Mouse (Mus musculus): ENCODE measurements around the gene Samm50. TPM values are rescaled to one million over a fixed set of nuclear protein-coding genes. Genes with fewer than 3 reads are reported as not detected.

The Samm50 gene
- total and polyA plus RNA-seq, 2 experiments from 2014 or later: 39.7 to 90.9 TPM

GRCm38 (mm10) chr15:84213162-84213739 is 21.2 kb downstream of the Samm50 start:
- no peak overlapping the region for H3K27ac ChIP-seq (ENCODE audit: low read depth, low read length)
- no peak for ATAC-seq (ENCODE audit: low FRiP score)
- peaks cover 28% of the 10 kb centered on the region for H3K36me3 ChIP-seq (ENCODE audit: insufficient read depth, low read length)
- H3K4me1 ChIP-seq (ENCODE audit: insufficient read depth, low read length): peaks cover 2% of the 10 kb centered on the region; the same call in 1 of the 2 replicates
- H3K9ac ChIP-seq (replicated peaks; ENCODE audit: low read length, poor library complexity, severe bottlenecking): no peak overlapping the region
- H3K4me2 ChIP-seq (ENCODE audit: low read depth, low read length, poor library complexity, severe bottlenecking): no peak overlapping the region
- 90% methylated on average over 6 of the region's 6 CpGs for WGBS
- no peak for TF ChIP-seq CTCF (IDR thresholded peaks at IDR 0.05)
- no peaks in the 10 kb centered on the region for H3K27me3 ChIP-seq (ENCODE audit: insufficient read depth, low read length)
- H3K4me3 ChIP-seq (ENCODE audit: low read depth, low read length): no peak overlapping the region
- no peak for DNase-seq (ENCODE audit: low spot score)
- no peaks in the 10 kb centered on the region for H3K9me3 ChIP-seq (ENCODE audit: low read length)

- Histone ChIP-seq H3K27me3 (ENCODE audit: insufficient read depth, low read length) (no peaks in the 10 kb centered on the region), H3K9ac (replicated peaks; ENCODE audit: low read length, poor library complexity, severe bottlenecking) (no peak overlapping the region), H3K4me1 (ENCODE audit: insufficient read depth, low read length) (peaks cover 2% of the 10 kb centered on the region; the same call in 1 of the 2 replicates), H3K4me2 (ENCODE audit: low read depth, low read length, poor library complexity, severe bottlenecking) (no peak overlapping the region), H3K9me3 (ENCODE audit: low read length) (no peaks in the 10 kb centered on the region), H3K36me3 (ENCODE audit: insufficient read depth, low read length) (peaks cover 26% of the 10 kb centered on the region), H3K27ac (ENCODE audit: low read depth, low read length) (no peak overlapping the region), H3K4me3 (ENCODE audit: low read depth, low read length) (no peak overlapping the region)
- DNase-seq (ENCODE audit: low spot score): no peak
- TF ChIP-seq CTCF (IDR thresholded peaks at IDR 0.05): no peak
- 95% methylated on average over 7 of the region's 7 CpGs for WGBS
- no peak for ATAC-seq (ENCODE audit: low FRiP score)
Measured at GRCm38 (mm10) chr15:84214476-84214875, 22.4 kb downstream of the Samm50 start.

GRCm38 (mm10) chr15:84215273-84215672 is 23.2 kb downstream of the Samm50 start:
- H3K27ac ChIP-seq (ENCODE audit: low read depth, low read length): no peak overlapping the region
- no peaks in the 10 kb centered on the region for H3K9me3 ChIP-seq (ENCODE audit: low read length)
- peaks cover 19% of the 10 kb centered on the region for H3K36me3 ChIP-seq (ENCODE audit: insufficient read depth, low read length)
- peaks cover 2% of the 10 kb centered on the region; the same call in 1 of the 2 replicates for H3K4me1 ChIP-seq (ENCODE audit: insufficient read depth, low read length)
- TF ChIP-seq CTCF (IDR thresholded peaks at IDR 0.05): no peak
- ATAC-seq (ENCODE audit: low FRiP score): no peak
- no peak for DNase-seq (ENCODE audit: low spot score)
- no peak overlapping the region for H3K4me2 ChIP-seq (ENCODE audit: low read depth, low read length, poor library complexity, severe bottlenecking)
- H3K27me3 ChIP-seq (ENCODE audit: insufficient read depth, low read length): no peaks in the 10 kb centered on the region
- no peak overlapping the region for H3K9ac ChIP-seq (replicated peaks; ENCODE audit: low read length, poor library complexity, severe bottlenecking)
- 80% methylated on average over 2 of the region's 2 CpGs for WGBS
- no peak overlapping the region for H3K4me3 ChIP-seq (ENCODE audit: low read depth, low read length)

- Histone ChIP-seq H3K27ac (ENCODE audit: low read depth, low read length) (no peak overlapping the region), H3K36me3 (ENCODE audit: insufficient read depth, low read length) (peaks cover 13% of the 10 kb centered on the region), H3K9me3 (ENCODE audit: low read length) (no peaks in the 10 kb centered on the region), H3K27me3 (ENCODE audit: insufficient read depth, low read length) (no peaks in the 10 kb centered on the region), H3K4me3 (ENCODE audit: low read depth, low read length) (no peak overlapping the region), H3K4me2 (ENCODE audit: low read depth, low read length, poor library complexity, severe bottlenecking) (no peak overlapping the region), H3K4me1 (ENCODE audit: insufficient read depth, low read length) (peaks cover 2% of the 10 kb centered on the region; the same call in 1 of the 2 replicates), H3K9ac (replicated peaks; ENCODE audit: low read length, poor library complexity, severe bottlenecking) (no peak overlapping the region)
- ATAC-seq (ENCODE audit: low FRiP score) (no peak), DNase-seq (ENCODE audit: low spot score) (no peak)
- TF ChIP-seq CTCF (IDR thresholded peaks at IDR 0.05): no peak
Measured at GRCm38 (mm10) chr15:84216026-84216425, 24.0 kb downstream of the Samm50 start.

- Histone ChIP-seq H3K4me2 (ENCODE audit: low read depth, low read length, poor library complexity, severe bottlenecking) (no peak overlapping the region), H3K36me3 (ENCODE audit: insufficient read depth, low read length) (peaks cover 8% of the 10 kb centered on the region), H3K9me3 (ENCODE audit: low read length) (no peaks in the 10 kb centered on the region), H3K27ac (ENCODE audit: low read depth, low read length) (peak overlapping the region; percentile 27; the same call in 1 of the 2 replicates), H3K27me3 (ENCODE audit: insufficient read depth, low read length) (no peaks in the 10 kb centered on the region), H3K9ac (replicated peaks; ENCODE audit: low read length, poor library complexity, severe bottlenecking) (no peak overlapping the region), H3K4me1 (ENCODE audit: insufficient read depth, low read length) (peaks cover 2% of the 10 kb centered on the region; the same call in 1 of the 2 replicates), H3K4me3 (ENCODE audit: low read depth, low read length) (no peak overlapping the region)
- TF ChIP-seq CTCF (IDR thresholded peaks at IDR 0.05): no peak
- no peak for ATAC-seq (ENCODE audit: low FRiP score)
- DNase-seq (ENCODE audit: low spot score): no peak
- 35% methylated on average over 7 of the region's 7 CpGs for WGBS
Measured at GRCm38 (mm10) chr15:84216461-84217084, 24.5 kb downstream of the Samm50 start.

Data from midbrain, postnatal 0 days (tissue).